Mouse (Mus musculus) ovary, adult 18-20 months (tissue): ENCODE data around the gene Ripply3.

ENCODE experiments used
- DNase-seq: peaks from one replicate; pipeline ENCODE4 v3.0.0; 2022; ENCODE audit warnings: low spot score, mixed read lengths

Ripply3 gene

GRCm38 (mm10) chr16:94327781-94328711, at the start of gene Ripply3:
Gene Ripply3 (plus strand): TSS chr16:94328420.
- DNase-seq, result no peak

- DNase-seq, result no peak
Measured at GRCm38 (mm10) chr16:94283972-94284371, 44.2 kb upstream of the Ripply3 start.

GRCm38 (mm10) chr16:94287826-94288225, 40.4 kb upstream of the Ripply3 start:
- DNase-seq, result no peak

- DNase-seq, result no peak
Measured at GRCm38 (mm10) chr16:94289138-94290072, 38.8 kb upstream of the Ripply3 start.

GRCm38 (mm10) chr16:94290073-94290999, 37.9 kb upstream of the Ripply3 start:
- DNase-seq, result peak; percentile 57

GRCm38 (mm10) chr16:94291141-94291540, 37.1 kb upstream of the Ripply3 start:
- no peak for DNase-seq

- DNase-seq, result no peak
Measured at GRCm38 (mm10) chr16:94298081-94298480, 30.1 kb upstream of the Ripply3 start.

GRCm38 (mm10) chr16:94299210-94299609, 29.0 kb upstream of the Ripply3 start:
- no peak for DNase-seq

- no peak for DNase-seq
Measured at GRCm38 (mm10) chr16:94301194-94301593, 27.0 kb upstream of the Ripply3 start.

- DNase-seq, result no peak
Measured at GRCm38 (mm10) chr16:94301696-94302095, 26.5 kb upstream of the Ripply3 start.

- no peak for DNase-seq
Measured at GRCm38 (mm10) chr16:94302274-94303202, 25.7 kb upstream of the Ripply3 start.

- no peak for DNase-seq
Measured at GRCm38 (mm10) chr16:94303203-94303535, 25.1 kb upstream of the Ripply3 start.

- DNase-seq, result no peak
Measured at GRCm38 (mm10) chr16:94307526-94307925, 20.7 kb upstream of the Ripply3 start.

- no peak for DNase-seq
Measured at GRCm38 (mm10) chr16:94307942-94308341, 20.3 kb upstream of the Ripply3 start.

- no peak for DNase-seq
Measured at GRCm38 (mm10) chr16:94309025-94309424, 19.2 kb upstream of the Ripply3 start.

- DNase-seq, result no peak
Measured at GRCm38 (mm10) chr16:94311416-94311815, 16.8 kb upstream of the Ripply3 start.

- DNase-seq, result no peak
Measured at GRCm38 (mm10) chr16:94311931-94312330, 16.3 kb upstream of the Ripply3 start.

- DNase-seq, result peak; percentile 77
Measured at GRCm38 (mm10) chr16:94312663-94313228, 15.5 kb upstream of the Ripply3 start.

GRCm38 (mm10) chr16:94313229-94314030, 14.8 kb upstream of the Ripply3 start, which contains the start of gene Hlcs:
Gene Hlcs (minus strand): TSS chr16:94313571.
- peak; percentile 95 for DNase-seq
